38 mouse cellular contexts compared by ENCODE assay signal in genomic region chr11:96143766-96144165, GRCm38 (mm10). TPM values are rescaled to one million over a fixed set of nuclear protein-coding genes. Genes with fewer than 3 reads are reported as not detected.
"Had no signal": no experiment of that assay in that cellular context is flagged by ENCODE, and none has a peak within 500 bp of the region (broad histone marks: within the 10 kb centered on the region; RNA-seq: fewer than 3 reads in every experiment).

No protein-coding gene starts in this region.

- H3K4me2 ChIP-seq: limb, embryonic 12.5 days; limb, embryonic 13.5 days; limb, embryonic 15.5 days; liver, embryonic 11.5 days; liver, embryonic 12.5 days; liver, embryonic 13.5 days; liver, embryonic 15.5 days; lung, embryonic 14.5 days; lung, embryonic 15.5 days; midbrain, embryonic 11.5 days; midbrain, embryonic 12.5 days; midbrain, embryonic 13.5 days; midbrain, embryonic 15.5 days; neural tube, embryonic 12.5 days had no signal

- ATAC-seq: liver, embryonic 12.5 days; liver, postnatal 0 days; midbrain, embryonic 13.5 days; midbrain, embryonic 15.5 days; midbrain, embryonic 16.5 days had no signal

- H3K4me1 ChIP-seq: liver, embryonic 12.5 days; liver, embryonic 13.5 days; liver, embryonic 15.5 days; megakaryocyte, embryonic 14.5 days; midbrain, embryonic 15.5 days had no signal

- H3K36me3 ChIP-seq: limb, embryonic 10.5 days; limb, embryonic 12.5 days; limb, embryonic 13.5 days; limb, embryonic 15.5 days; liver, embryonic 12.5 days; liver, embryonic 13.5 days; liver, embryonic 15.5 days; lung, embryonic 15.5 days; midbrain, embryonic 10.5 days; midbrain, embryonic 12.5 days; midbrain, embryonic 13.5 days; midbrain, embryonic 15.5 days; neural tube, embryonic 12.5 days had no signal

- H3K9me3 ChIP-seq: limb, embryonic 10.5 days; limb, embryonic 12.5 days; limb, embryonic 13.5 days; limb, embryonic 15.5 days; liver, embryonic 12.5 days; liver, embryonic 13.5 days; liver, embryonic 15.5 days; lung, embryonic 15.5 days; midbrain, embryonic 10.5 days; midbrain, embryonic 12.5 days; midbrain, embryonic 13.5 days; midbrain, embryonic 15.5 days; neural tube, embryonic 12.5 days had no signal

- H3K9ac ChIP-seq: limb, embryonic 12.5 days; limb, embryonic 13.5 days; limb, embryonic 15.5 days; liver, embryonic 12.5 days; liver, embryonic 13.5 days; liver, embryonic 14.5 days; liver, embryonic 15.5 days; liver, postnatal 0 days; lung, embryonic 14.5 days; lung, embryonic 15.5 days; midbrain, embryonic 12.5 days; midbrain, embryonic 13.5 days; midbrain, embryonic 15.5 days; neural tube, embryonic 12.5 days had no signal

- H3K27ac ChIP-seq: left cerebral cortex, adult 2 months; limb, embryonic 10.5 days; limb, embryonic 12.5 days; limb, embryonic 13.5 days; limb, embryonic 15.5 days; liver, embryonic 12.5 days; liver, embryonic 13.5 days; liver, embryonic 14.5 days; liver, embryonic 15.5 days; lung, embryonic 15.5 days; macrophage; midbrain, embryonic 10.5 days; midbrain, embryonic 12.5 days; midbrain, embryonic 13.5 days; midbrain, embryonic 15.5 days; neural tube, embryonic 12.5 days had no signal

- DNase-seq: left cerebral cortex, postnatal 4 days; liver; liver, embryonic 13.5 days; liver, postnatal 0 days; lung, adult 18-20 months; lung, adult 2 months; lung, embryonic 14.5 days; lung, postnatal 10 days; lung, postnatal 14 days; lung, postnatal 36 days; lung, postnatal 4 days; midbrain, embryonic 14.5 days had no signal

- H3K4me3 ChIP-seq: left cerebral cortex, adult 2 months; limb, embryonic 10.5 days; limb, embryonic 12.5 days; limb, embryonic 13.5 days; limb, embryonic 15.5 days; liver, embryonic 12.5 days; liver, embryonic 13.5 days; liver, embryonic 15.5 days; lung, embryonic 15.5 days; megakaryocyte, embryonic 14.5 days; midbrain, embryonic 10.5 days; midbrain, embryonic 12.5 days; midbrain, embryonic 13.5 days; midbrain, embryonic 15.5 days; myocyte; neural tube, embryonic 12.5 days had no signal

RNA-seq across cellular contexts. Expression of gene Ttll6, which starts 10.2 kb away (rescaled TPM):
- polyA plus RNA-seq: limb, embryonic 10.5 days; limb, embryonic 12.5 days; limb, embryonic 13.5 days; limb, embryonic 15.5 days; liver, adult 2 months; liver, embryonic 11.5 days; liver, embryonic 12.5 days; liver, embryonic 13.5 days; liver, embryonic 14.5 days; liver, embryonic 15.5 days; liver, embryonic 16.5 days; liver, postnatal 0 days; macrophage; midbrain, embryonic 10.5 days; midbrain, embryonic 11.5 days; midbrain, embryonic 12.5 days; midbrain, embryonic 14.5 days; myocyte; neural tube, embryonic 11.5 days; neural tube, embryonic 12.5 days had no signal

RNA-seq across cellular contexts. Expression of gene Calcoco2, which starts 32.0 kb away (rescaled TPM):
- polyA plus RNA-seq: limb, embryonic 10.5 days; limb, embryonic 11.5 days; limb, embryonic 12.5 days; limb, embryonic 13.5 days; limb, embryonic 14.5 days; limb, embryonic 15.5 days; liver, adult 2 months; liver, embryonic 11.5 days; liver, embryonic 12.5 days; liver, embryonic 13.5 days; liver, embryonic 14.5 days; liver, embryonic 15.5 days; liver, embryonic 16.5 days; liver, postnatal 0 days; lung, embryonic 14.5 days; macrophage; midbrain, embryonic 10.5 days; midbrain, embryonic 11.5 days; midbrain, embryonic 12.5 days; midbrain, embryonic 13.5 days; midbrain, embryonic 14.5 days; midbrain, embryonic 15.5 days; midbrain, embryonic 16.5 days; midbrain, postnatal 0 days; myocyte; neural tube, embryonic 11.5 days; neural tube, embryonic 12.5 days had no signal

RNA-seq across cellular contexts. Expression of gene Hoxb13, which starts 50.4 kb away (rescaled TPM):
- polyA plus RNA-seq: limb, embryonic 10.5 days; limb, embryonic 11.5 days; limb, embryonic 12.5 days; limb, embryonic 13.5 days; limb, embryonic 14.5 days; limb, embryonic 15.5 days; liver, embryonic 11.5 days; liver, embryonic 12.5 days; liver, embryonic 13.5 days; liver, embryonic 14.5 days; liver, embryonic 15.5 days; liver, embryonic 16.5 days; liver, postnatal 0 days; lung, adult 2 months; lung, embryonic 14.5 days; lung, embryonic 15.5 days; macrophage; midbrain, embryonic 10.5 days; midbrain, embryonic 11.5 days; midbrain, embryonic 12.5 days; midbrain, embryonic 13.5 days; midbrain, embryonic 14.5 days; midbrain, embryonic 15.5 days; midbrain, embryonic 16.5 days; midbrain, postnatal 0 days had no signal
